Mouse (Mus musculus): Measurements from ENCODE around the gene Gnaz.

DNA sequence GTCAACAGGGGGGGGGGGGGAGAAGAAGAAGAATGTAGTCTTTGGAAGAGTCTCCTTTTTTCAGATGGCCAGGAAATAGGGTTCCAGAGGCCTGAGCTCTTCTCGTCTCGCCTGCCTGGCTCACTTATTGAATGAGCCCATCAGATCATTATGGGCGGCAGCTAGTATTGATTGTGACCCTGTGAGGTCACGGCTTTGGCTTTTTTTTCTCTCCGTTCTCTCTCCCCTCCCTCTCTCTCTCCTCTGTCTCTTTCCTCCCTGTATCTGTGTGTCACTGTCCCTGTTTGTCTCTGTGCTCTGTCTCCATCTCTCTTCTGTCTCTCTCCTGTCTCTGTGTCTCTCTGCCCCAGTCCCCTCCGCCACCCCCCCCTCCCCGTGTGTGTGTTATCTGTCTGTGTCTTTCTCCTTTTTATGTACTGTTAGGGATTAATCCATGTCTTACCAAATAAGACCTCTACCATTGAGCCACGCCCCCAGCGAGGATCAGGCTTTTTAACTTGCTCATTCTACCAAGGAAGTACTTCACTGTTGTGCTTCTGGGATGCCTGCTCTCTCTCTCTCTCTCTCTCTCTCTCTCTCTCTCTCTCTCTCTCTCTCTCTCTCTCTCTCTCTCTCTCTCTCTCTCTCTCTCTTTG lies 91.9 kb downstream of the Gnaz start:
- TF ChIP-seq CTCF (IDR thresholded peaks at IDR 0.05; ENCODE audit: low read depth, low read length) (no peak), TAL1 (conservative IDR thresholded peaks at IDR 0.05; ENCODE audit: low read depth, low read length) (no peak)
